Mouse (Mus musculus) spleen, postnatal 10 days (tissue): ENCODE data around the gene Gtsf1.
A peak's percentile ranks its signal among the peaks of the same experiment; 100 is the strongest.
"Not testable (repeated sequence)": the region's sequence is repeated elsewhere in the genome, so short reads cannot be mapped to it uniquely, and the experiment has no call there.

Source experiments
- DNase-seq, 2 experiments: peaks; one replicate each; pipeline ENCODE4 v3.0.0; 2021 to 2022; ENCODE audit warnings: low spot score in 2 of 2

Gene Gtsf1

GRCm38 (mm10) chr15:103430241-103430640 is at the start of gene Gtsf1:
Gene Gtsf1, minus strand, starts transcription at chr15:103430470.
- no peak for DNase-seq

GRCm38 (mm10) chr15:103479080-103479606 is 48.9 kb upstream of the Gtsf1 start:
- DNase-seq: no peak

- DNase-seq: no peak
Observed at GRCm38 (mm10) chr15:103473769-103474168, 43.5 kb upstream of the Gtsf1 start.

- DNase-seq: no peak
Observed at GRCm38 (mm10) chr15:103473182-103473581, 42.9 kb upstream of the Gtsf1 start.

- no peak for DNase-seq
Observed at GRCm38 (mm10) chr15:103472265-103472664, 42.0 kb upstream of the Gtsf1 start.

GRCm38 (mm10) chr15:103471488-103472194 is 41.4 kb upstream of the Gtsf1 start:
- DNase-seq: no peak

- no peak for DNase-seq
Observed at GRCm38 (mm10) chr15:103462539-103463261, 32.4 kb upstream of the Gtsf1 start.

GRCm38 (mm10) chr15:103454449-103454848 is 24.2 kb upstream of the Gtsf1 start:
- DNase-seq: no peak

- peak; percentile 36 to 78 for DNase-seq
Observed at GRCm38 (mm10) chr15:103453551-103454218, 23.4 kb upstream of the Gtsf1 start, which contains the start of gene Nckap1l. Gene Nckap1l, plus strand, starts transcription at chr15:103453794.

- DNase-seq: no peak
Observed at GRCm38 (mm10) chr15:103448369-103448768, 18.1 kb upstream of the Gtsf1 start, which contains the start of gene Gtsf2. Gene Gtsf2, minus strand, starts transcription at chr15:103448469.

GRCm38 (mm10) chr15:103445966-103446365 is 15.7 kb upstream of the Gtsf1 start:
- not testable (repeated sequence) for DNase-seq

- DNase-seq: no peak
Observed at GRCm38 (mm10) chr15:103427017-103427416, 3.3 kb downstream of the Gtsf1 start.

- not testable (repeated sequence) for DNase-seq
Observed at GRCm38 (mm10) chr15:103405586-103405985, 24.7 kb downstream of the Gtsf1 start.

GRCm38 (mm10) chr15:103401361-103401760 is 28.9 kb downstream of the Gtsf1 start:
- DNase-seq: no peak

GRCm38 (mm10) chr15:103393577-103393976 is 36.7 kb downstream of the Gtsf1 start:
- DNase-seq: no peak

- DNase-seq: no peak
Observed at GRCm38 (mm10) chr15:103388556-103389145, 41.6 kb downstream of the Gtsf1 start.

- no peak for DNase-seq
Observed at GRCm38 (mm10) chr15:103383771-103384488, 46.3 kb downstream of the Gtsf1 start.

- no peak for DNase-seq
Observed at GRCm38 (mm10) chr15:103382795-103383406, 47.4 kb downstream of the Gtsf1 start.

GRCm38 (mm10) chr15:103382075-103382474 is 48.2 kb downstream of the Gtsf1 start:
- no peak for DNase-seq

- no peak for DNase-seq
Observed at GRCm38 (mm10) chr15:103378665-103379356, 51.5 kb downstream of the Gtsf1 start.
